Mouse (Mus musculus) limb, embryonic 11.5 days (tissue): ENCODE results near the gene Chchd10. TPM values are rescaled to one million over a fixed set of nuclear protein-coding genes. Genes with fewer than 3 reads are reported as not detected.

Experiments used
- polyA plus RNA-seq: library from polyadenylated mRNA; unstranded; fragments of >200 nt; fragmentation: Nextera tagmentation; extraction: Ambion mirVana; gene quantifications from 2 replicates; pipeline ENCODE4 v1.2.1, GENCODE M21; 2014

The Chchd10 gene
- polyA plus RNA-seq, 1 experiment from 2014 or later: 6.2 TPM

Other genes with a start within 250 kb of the Chchd10 start
- 28.5 and 30.7 TPM in 2 replicates for gene Cabin1, start 168.8 kb upstream of the Chchd10 start, polyA plus RNA-seq
- 100.0 and 107 TPM in 2 replicates for gene Ddt, start 159.7 kb upstream of the Chchd10 start, polyA plus RNA-seq
- 0.41 TPM in 1 of 2 replicates, not detected in the other for gene Gm20441, start 152.2 kb upstream of the Chchd10 start, polyA plus RNA-seq
- 6.4 and 7.9 TPM in 2 replicates for gene Gstt3, start 151.7 kb upstream of the Chchd10 start, polyA plus RNA-seq
- 4.4 and 5.5 TPM in 2 replicates for gene Gstt1, start 134.5 kb upstream of the Chchd10 start, polyA plus RNA-seq
- gene Gstt4, start 110.6 kb upstream of the Chchd10 start, polyA plus RNA-seq: not detected in 2 replicates
- 7.8 and 9.5 TPM in 2 replicates for gene Gstt2, start 95.7 kb upstream of the Chchd10 start, polyA plus RNA-seq
- 2,626 and 2,699 TPM in 2 replicates for gene Mif, start 72.9 kb upstream of the Chchd10 start, polyA plus RNA-seq
- gene Derl3, start 39.7 kb upstream of the Chchd10 start, polyA plus RNA-seq: 3.8 and 3.9 TPM in 2 replicates
- gene Smarcb1, start 11.5 kb upstream of the Chchd10 start, polyA plus RNA-seq: 260 and 263 TPM in 2 replicates
- gene Mmp11, start 3.4 kb downstream of the Chchd10 start, polyA plus RNA-seq: 66.1 and 75.2 TPM in 2 replicates
- gene Gm867, start 7.5 kb downstream of the Chchd10 start, polyA plus RNA-seq: 0.31 and 0.35 TPM in 2 replicates
- 0.33 and 0.60 TPM in 2 replicates for gene Vpreb3, start 9.9 kb downstream of the Chchd10 start, polyA plus RNA-seq
- 0.10 TPM in 1 of 2 replicates, not detected in the other for gene Gm5134, start 21.4 kb downstream of the Chchd10 start, polyA plus RNA-seq
- 42.1 and 44.8 TPM in 2 replicates for gene Zfp280b, start 99.5 kb downstream of the Chchd10 start, polyA plus RNA-seq
- gene Slc5a4b, start 177.8 kb downstream of the Chchd10 start, polyA plus RNA-seq: not detected in 2 replicates
- gene Slc5a4a, start 214.3 kb downstream of the Chchd10 start, polyA plus RNA-seq: not detected in 2 replicates